Mouse (Mus musculus): ENCODE measurements around the gene Wdr19. TPM values are rescaled to one million over a fixed set of nuclear protein-coding genes. Genes with fewer than 3 reads are reported as not detected.

The Wdr19 gene
- polyA plus RNA-seq, 1 experiment from 2014 or later, result 11.0 TPM

- H3K4me1 ChIP-seq, result no peaks in the 10 kb centered on the region
- no peak overlapping the region for H3K27ac ChIP-seq
- peaks cover 23% of the 10 kb centered on the region for H3K36me3 ChIP-seq
- H3K27me3 ChIP-seq (ENCODE audit: low read depth, poor library complexity, severe bottlenecking), result no peaks in the 10 kb centered on the region
- WGBS, result 89% methylated on average over 7 of the region's 7 CpGs
- no peaks in the 10 kb centered on the region for H3K9me3 ChIP-seq (replicated peaks)
- no peak for DNase-seq (ENCODE audit: low spot score)
- no peak overlapping the region for H3K4me3 ChIP-seq
Measured at GRCm38 (mm10) chr5:65221037-65221436, 21.5 kb downstream of the Wdr19 start.

DNA sequence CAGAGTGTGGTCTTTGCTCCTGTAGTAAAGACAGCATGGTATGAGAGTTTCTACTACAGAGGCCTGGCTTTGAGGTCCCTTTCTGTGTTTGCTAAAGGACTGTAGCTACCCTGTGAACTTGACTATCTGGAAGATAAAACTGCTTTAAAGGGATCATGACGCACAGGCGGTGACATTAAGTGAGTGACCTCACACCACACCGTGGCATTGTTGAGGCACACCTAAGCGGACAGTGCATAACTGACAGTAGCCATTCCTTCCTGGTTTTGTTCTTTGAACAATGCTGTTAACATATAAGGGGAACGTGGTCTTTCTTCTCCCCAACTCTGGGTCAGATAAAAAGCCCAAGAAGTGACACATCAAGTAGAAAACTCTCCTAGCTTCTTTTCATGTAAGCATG, 24.6 kb downstream of the Wdr19 start:
- H3K27ac ChIP-seq, result no peak overlapping the region
- H3K4me3 ChIP-seq, result no peak overlapping the region
- no peak for DNase-seq (ENCODE audit: low spot score)
- no peaks in the 10 kb centered on the region for H3K4me1 ChIP-seq
- H3K27me3 ChIP-seq (ENCODE audit: low read depth, poor library complexity, severe bottlenecking), result no peaks in the 10 kb centered on the region
- peaks cover 38% of the 10 kb centered on the region for H3K36me3 ChIP-seq
- no peaks in the 10 kb centered on the region for H3K9me3 ChIP-seq (replicated peaks)
- 95% methylated on average over 5 of the region's 5 CpGs for WGBS

- Histone ChIP-seq H3K27ac (no peak overlapping the region), H3K4me3 (no peak overlapping the region), H3K36me3 (peaks cover 34% of the 10 kb centered on the region), H3K9me3 (replicated peaks) (no peaks in the 10 kb centered on the region), H3K27me3 (ENCODE audit: low read depth, poor library complexity, severe bottlenecking) (no peaks in the 10 kb centered on the region), H3K4me1 (no peaks in the 10 kb centered on the region)
- no peak for DNase-seq (ENCODE audit: low spot score)
- WGBS, result 81% methylated on average over 12 of the region's 12 CpGs
Measured at GRCm38 (mm10) chr5:65231289-65232003, 31.9 kb downstream of the Wdr19 start.

GRCm38 (mm10) chr5:65242740-65243139, 43.2 kb downstream of the Wdr19 start:
- Histone ChIP-seq H3K36me3 (peaks cover 10% of the 10 kb centered on the region; the same call in 1 of the 2 replicates), H3K4me3 (no peak overlapping the region), H3K27ac (no peak overlapping the region), H3K9me3 (replicated peaks) (no peaks in the 10 kb centered on the region), H3K4me1 (no peaks in the 10 kb centered on the region), H3K27me3 (ENCODE audit: low read depth, poor library complexity, severe bottlenecking) (no peaks in the 10 kb centered on the region)
- no peak for DNase-seq (ENCODE audit: low spot score)
- 57% methylated on average over 5 of the region's 5 CpGs for WGBS

- no peaks in the 10 kb centered on the region for H3K27me3 ChIP-seq (ENCODE audit: low read depth, poor library complexity, severe bottlenecking)
- WGBS, result 90% methylated on average over 3 of the region's 3 CpGs
- no peak for DNase-seq (ENCODE audit: low spot score)
- no peaks in the 10 kb centered on the region for H3K9me3 ChIP-seq (replicated peaks)
- H3K27ac ChIP-seq, result no peak overlapping the region
- H3K36me3 ChIP-seq, result peaks cover 25% of the 10 kb centered on the region
- no peaks in the 10 kb centered on the region for H3K4me1 ChIP-seq
- no peak overlapping the region for H3K4me3 ChIP-seq
Measured at GRCm38 (mm10) chr5:65247296-65247695, 47.8 kb downstream of the Wdr19 start.

- no peaks in the 10 kb centered on the region for H3K9me3 ChIP-seq (replicated peaks)
- H3K27ac ChIP-seq, result no peak overlapping the region
- H3K4me1 ChIP-seq, result no peaks in the 10 kb centered on the region
- peaks cover 45% of the 10 kb centered on the region for H3K36me3 ChIP-seq
- no peak overlapping the region for H3K4me3 ChIP-seq
- no peak for DNase-seq (ENCODE audit: low spot score)
- H3K27me3 ChIP-seq (ENCODE audit: low read depth, poor library complexity, severe bottlenecking), result no peaks in the 10 kb centered on the region
- WGBS, result 86% methylated on average over 7 of the region's 7 CpGs
Measured at GRCm38 (mm10) chr5:65250185-65250855, 50.8 kb downstream of the Wdr19 start.

- H3K27me3 ChIP-seq (ENCODE audit: low read depth, poor library complexity, severe bottlenecking), result no peaks in the 10 kb centered on the region
- 96% methylated on average over 14 of the region's 14 CpGs for WGBS
Measured at GRCm38 (mm10) chr5:65257910-65258505, 58.5 kb downstream of the Wdr19 start.

DNA sequence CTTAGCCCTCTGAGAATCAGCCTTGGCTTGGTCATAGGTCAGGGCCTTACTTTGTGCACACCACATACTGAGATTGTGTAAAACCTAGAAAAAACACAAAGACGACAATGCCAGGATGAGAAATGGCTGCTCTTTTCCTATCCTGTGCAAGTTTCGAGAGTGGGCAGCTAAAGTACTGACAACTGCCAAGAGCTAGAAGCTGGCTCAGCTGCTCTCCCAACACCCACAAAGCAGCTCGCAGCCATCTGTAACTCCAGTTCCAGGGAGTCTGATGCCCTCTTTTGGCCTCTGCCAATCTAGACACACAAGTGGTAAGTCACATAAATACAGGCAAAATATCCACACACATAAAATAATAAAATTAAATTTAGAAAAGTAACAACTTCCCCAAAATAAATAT, 74.5 kb downstream of the Wdr19 start:
- H3K4me1 ChIP-seq, result no peaks in the 10 kb centered on the region
- H3K27ac ChIP-seq, result no peak overlapping the region
- no peaks in the 10 kb centered on the region for H3K9me3 ChIP-seq (replicated peaks)
- H3K27me3 ChIP-seq (ENCODE audit: low read depth, poor library complexity, severe bottlenecking), result no peaks in the 10 kb centered on the region
- DNase-seq (ENCODE audit: low spot score), result no peak
- no peak overlapping the region for H3K4me3 ChIP-seq
- 89% methylated on average over 3 of the region's 3 CpGs for WGBS
- peaks cover 97% of the 10 kb centered on the region for H3K36me3 ChIP-seq

More at GRCm38 (mm10) chr5:65257910-65258505, 58.5 kb downstream of the Wdr19 start:
- Histone ChIP-seq H3K9me3 (replicated peaks) (no peaks in the 10 kb centered on the region), H3K27ac (no peak overlapping the region), H3K4me3 (no peak overlapping the region), H3K36me3 (peaks cover 80% of the 10 kb centered on the region), H3K4me1 (no peaks in the 10 kb centered on the region)
- no peak for DNase-seq (ENCODE audit: low spot score)

DNA sequence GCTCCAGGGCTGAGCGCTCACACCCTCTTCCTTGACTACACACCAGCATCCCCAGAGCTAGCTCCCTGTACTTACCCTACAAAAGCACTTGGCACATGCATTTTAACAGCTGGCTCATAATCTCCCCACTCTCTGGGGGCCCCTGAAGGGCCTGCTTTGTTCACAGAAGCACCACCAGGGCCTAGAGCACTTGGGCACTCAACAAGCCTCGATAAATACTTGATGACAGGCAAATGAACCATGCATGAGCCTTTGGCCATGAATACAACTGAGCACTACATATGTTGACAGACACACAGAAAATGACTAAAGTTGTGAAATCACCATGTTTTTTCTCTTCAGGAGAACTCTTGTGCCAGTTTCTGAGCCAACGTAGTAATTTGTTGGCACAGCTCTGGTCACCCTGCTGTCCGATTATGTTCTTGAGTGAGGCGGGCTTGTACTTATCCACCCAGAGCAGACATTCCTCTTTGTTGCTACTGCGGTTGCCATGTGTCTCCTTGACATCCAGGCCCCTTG, 79.7 kb downstream of the Wdr19 start:
- DNase-seq (ENCODE audit: low spot score), result no peak
- Histone ChIP-seq H3K36me3 (peaks cover 82% of the 10 kb centered on the region), H3K27me3 (ENCODE audit: low read depth, poor library complexity, severe bottlenecking) (no peaks in the 10 kb centered on the region), H3K4me1 (no peaks in the 10 kb centered on the region), H3K4me3 (no peak overlapping the region), H3K9me3 (replicated peaks) (no peaks in the 10 kb centered on the region), H3K27ac (no peak overlapping the region)
- 94% methylated on average over 6 of the region's 6 CpGs for WGBS

GRCm38 (mm10) chr5:65281216-65281615, 81.7 kb downstream of the Wdr19 start:
- no peak overlapping the region for H3K4me3 ChIP-seq

DNA sequence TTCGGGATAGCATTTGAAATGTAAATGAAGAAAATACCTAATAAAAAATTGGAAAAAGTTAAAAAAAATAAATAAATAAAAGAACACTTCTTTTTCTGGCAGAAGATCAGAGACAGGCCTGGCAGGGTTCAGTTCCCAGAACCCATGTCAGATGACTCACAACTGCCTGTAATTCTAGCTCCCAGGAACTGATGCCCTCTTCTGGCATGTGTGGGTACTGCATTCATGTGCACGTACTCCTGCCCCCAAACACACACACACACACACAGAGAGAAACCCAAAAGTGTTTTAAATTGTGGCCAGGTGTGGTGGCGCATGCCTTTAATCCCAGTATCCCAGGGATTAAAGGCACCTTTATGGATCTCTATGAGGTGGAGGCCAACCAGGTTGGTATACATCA, 84.7 kb downstream of the Wdr19 start:
- DNase-seq (ENCODE audit: low spot score), result no peak
- no peak overlapping the region for H3K4me3 ChIP-seq
- H3K27me3 ChIP-seq (ENCODE audit: low read depth, poor library complexity, severe bottlenecking), result no peaks in the 10 kb centered on the region
- 90% methylated on average over 3 of the region's 3 CpGs for WGBS
- no peaks in the 10 kb centered on the region for H3K9me3 ChIP-seq (replicated peaks)
- no peak overlapping the region for H3K27ac ChIP-seq
- H3K36me3 ChIP-seq, result peaks cover 81% of the 10 kb centered on the region
- H3K4me1 ChIP-seq, result no peaks in the 10 kb centered on the region

More at GRCm38 (mm10) chr5:65281216-65281615, 81.7 kb downstream of the Wdr19 start:
- Histone ChIP-seq H3K27me3 (ENCODE audit: low read depth, poor library complexity, severe bottlenecking) (no peaks in the 10 kb centered on the region), H3K36me3 (peaks cover 82% of the 10 kb centered on the region), H3K27ac (no peak overlapping the region), H3K4me1 (no peaks in the 10 kb centered on the region), H3K9me3 (replicated peaks) (no peaks in the 10 kb centered on the region)
- DNase-seq (ENCODE audit: low spot score), result no peak
- WGBS, result 99% methylated on average over 3 of the region's 3 CpGs

- Histone ChIP-seq H3K27ac (no peak overlapping the region), H3K9me3 (replicated peaks) (no peaks in the 10 kb centered on the region), H3K4me1 (no peaks in the 10 kb centered on the region), H3K27me3 (ENCODE audit: low read depth, poor library complexity, severe bottlenecking) (no peaks in the 10 kb centered on the region), H3K36me3 (peaks cover 94% of the 10 kb centered on the region), H3K4me3 (no peak overlapping the region)
- WGBS, result 91% methylated on average over 24 of the region's 24 CpGs
- no peak for DNase-seq (ENCODE audit: low spot score)
Measured at GRCm38 (mm10) chr5:65287751-65288701, 88.5 kb downstream of the Wdr19 start.

Measured in limb, embryonic 10.5 days (tissue).